Mouse (Mus musculus) v-Abl transformed pro-B cells (cell line): ENCODE measurements around the gene Tns4.

ENCODE experiments used
- in situ Hi-C, 2 experiments: fragments of 400-800 bp; cut with MboI; formaldehyde crosslinking; loops; one replicate each; pipeline ENCODE4 v1.15.1; 2025; ENCODE audit not compliant: unreplicated experiment in 2 of 2

The Tns4 gene

DNA sequence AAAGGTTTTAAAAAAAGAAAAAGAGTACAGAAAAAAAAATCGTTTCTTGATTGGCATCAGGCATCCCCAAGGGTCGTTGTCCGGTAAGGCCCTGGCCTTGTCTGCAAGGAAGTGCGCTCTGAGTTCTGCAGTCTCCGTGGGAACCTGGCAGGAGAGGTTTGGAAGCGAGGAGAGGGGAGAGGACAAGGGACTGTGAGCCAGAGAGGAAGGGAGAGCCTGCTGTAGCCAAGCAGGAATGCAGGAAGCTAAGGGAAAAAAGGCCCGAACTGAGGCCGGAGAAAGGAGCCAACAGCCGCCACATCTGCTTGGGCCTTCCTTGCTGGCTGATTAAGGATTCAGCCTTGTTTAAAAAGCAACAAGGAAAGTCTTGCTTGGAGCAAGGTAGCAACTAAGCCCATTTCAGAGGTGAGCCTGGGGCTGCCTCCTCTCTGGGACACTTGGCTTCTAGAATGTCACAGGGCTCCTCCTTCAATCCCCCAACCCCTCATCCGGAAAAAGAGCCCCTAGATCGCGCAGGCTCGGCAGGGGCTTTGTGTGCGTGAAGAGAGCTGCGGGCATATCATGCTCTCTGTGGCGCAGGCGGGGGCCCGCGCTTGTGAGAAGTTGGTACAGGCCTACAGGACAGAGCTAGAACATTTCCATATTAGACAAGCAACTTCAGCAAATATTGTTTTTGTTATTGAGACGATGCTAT lies 31.6 kb upstream of the Tns4 start:
- in situ Hi-C loops, result loop anchor here (5.0 to 10.0 kb wide), 5 partner anchors 83 to 206 kb away; no protein-coding TSS in a partner anchor

DNA sequence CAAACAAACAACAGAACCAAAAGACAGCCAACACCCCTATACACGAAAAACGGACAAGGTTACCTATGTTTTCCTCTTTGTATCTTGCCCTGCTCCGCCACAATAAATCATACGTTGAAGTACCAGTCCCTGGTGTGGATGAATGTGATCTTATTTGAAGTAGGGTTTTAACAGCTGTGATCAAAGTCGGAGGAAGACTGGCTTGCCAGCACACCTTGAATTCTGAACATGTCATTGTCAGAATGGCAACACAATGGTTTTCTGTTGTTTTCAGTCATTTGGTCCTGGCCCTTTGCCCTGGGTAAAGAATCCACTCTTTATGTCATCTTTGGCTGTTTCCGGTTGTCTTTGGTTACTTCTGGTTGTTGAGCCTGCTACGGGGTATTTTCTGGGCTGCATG lies 29.9 kb upstream of the Tns4 start:
- in situ Hi-C loops, result no loop called here

DNA sequence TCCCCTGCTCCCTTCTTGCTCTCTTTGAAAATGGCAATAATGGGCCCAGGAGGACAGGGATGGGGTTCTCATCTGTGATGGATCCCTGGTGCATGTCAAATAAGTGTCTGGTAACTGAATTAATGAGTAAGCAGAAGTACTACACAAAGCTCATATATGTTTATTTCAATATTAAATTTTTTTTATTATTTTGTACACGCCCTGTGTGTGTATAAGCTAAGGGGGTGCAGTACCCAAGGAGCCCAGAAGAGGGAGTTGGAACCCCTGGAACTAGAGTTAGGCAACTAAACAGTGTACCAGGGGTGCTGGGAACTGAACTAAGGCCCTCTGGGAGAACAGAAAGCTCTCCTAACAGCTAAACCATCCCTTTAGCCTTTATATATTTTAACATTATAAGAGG lies 29.3 kb upstream of the Tns4 start:
- in situ Hi-C loops, result no loop called here

DNA sequence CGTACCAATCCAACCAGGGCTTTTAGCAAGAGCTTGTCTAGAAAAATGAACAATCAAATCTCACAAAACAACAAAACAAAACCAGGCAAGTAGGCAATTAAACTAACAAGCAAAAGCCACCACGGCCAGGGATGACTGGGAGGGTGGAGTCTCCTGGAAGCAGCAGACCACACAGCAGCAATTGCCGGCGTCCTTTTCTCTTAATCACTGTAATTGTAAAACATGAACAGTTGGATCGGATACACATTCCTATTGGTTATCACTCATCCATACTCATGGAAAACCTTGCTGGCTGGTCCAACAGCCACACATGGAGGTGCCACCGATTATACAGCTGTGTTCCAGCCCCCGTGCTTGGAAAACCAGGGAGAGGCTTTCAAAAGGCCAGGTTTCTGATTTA lies 28.8 kb upstream of the Tns4 start:
- in situ Hi-C loops, result no loop called here

DNA sequence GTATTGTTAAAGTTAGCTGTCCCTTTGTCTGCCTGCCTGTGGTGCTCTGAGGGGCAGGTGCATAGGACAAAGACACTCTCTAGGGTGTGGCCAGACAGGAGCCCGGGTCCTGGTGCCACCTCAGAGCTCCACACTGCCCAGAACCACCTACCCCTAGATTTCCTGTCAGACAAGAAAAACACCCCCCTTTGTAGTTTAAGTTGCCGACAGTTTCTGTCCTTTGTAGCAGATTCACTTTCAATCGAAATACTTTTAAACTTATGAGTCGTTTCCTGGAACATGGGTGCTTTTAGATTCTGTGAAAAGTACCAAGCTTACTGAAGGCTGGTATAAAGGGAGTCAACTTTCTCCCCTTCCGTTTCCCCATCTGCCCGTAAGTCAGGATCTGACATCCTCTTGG lies 26.8 kb upstream of the Tns4 start:
- in situ Hi-C loops, result no loop called here

DNA sequence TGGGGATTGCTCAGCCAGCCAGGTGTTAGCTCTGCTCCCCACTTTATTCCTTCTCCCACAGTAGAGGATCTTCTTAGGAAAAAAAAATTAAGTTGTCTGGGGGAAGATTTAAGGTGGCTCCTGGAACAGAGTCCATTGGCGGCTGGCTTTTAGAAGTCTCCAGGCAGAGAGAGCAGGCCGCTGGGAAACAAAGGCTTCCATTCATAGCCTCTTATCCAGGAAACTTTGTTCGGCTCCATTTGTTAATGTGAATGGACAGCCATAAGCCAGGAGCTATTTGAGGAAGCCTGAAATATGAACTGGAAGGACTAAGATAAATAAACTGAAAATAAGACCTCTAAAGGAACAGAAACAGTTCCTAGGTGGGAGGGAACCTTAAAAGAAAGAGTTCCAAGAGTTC lies 24.0 kb upstream of the Tns4 start:
- in situ Hi-C loops, result no loop called here

DNA sequence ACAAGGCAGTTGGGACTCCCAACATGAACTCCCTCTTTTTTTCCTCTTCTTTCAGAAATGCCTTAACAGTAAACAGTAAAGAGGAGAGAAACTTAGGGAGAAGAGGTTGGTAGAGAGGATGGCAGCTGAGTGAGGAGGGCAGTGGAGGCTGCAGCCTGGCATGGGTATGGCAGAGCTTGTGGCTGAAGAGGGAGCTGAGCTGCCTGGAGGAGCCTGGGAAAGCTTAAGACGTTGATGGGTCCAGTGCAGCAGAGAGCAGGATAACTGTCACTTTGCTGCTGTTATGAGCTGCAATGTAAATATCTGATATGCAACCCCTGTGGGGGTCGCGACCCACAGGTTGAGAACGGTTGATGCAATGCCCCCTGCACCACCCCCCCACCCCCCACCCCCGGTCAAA lies 23.6 kb upstream of the Tns4 start:
- in situ Hi-C loops, result no loop called here

DNA sequence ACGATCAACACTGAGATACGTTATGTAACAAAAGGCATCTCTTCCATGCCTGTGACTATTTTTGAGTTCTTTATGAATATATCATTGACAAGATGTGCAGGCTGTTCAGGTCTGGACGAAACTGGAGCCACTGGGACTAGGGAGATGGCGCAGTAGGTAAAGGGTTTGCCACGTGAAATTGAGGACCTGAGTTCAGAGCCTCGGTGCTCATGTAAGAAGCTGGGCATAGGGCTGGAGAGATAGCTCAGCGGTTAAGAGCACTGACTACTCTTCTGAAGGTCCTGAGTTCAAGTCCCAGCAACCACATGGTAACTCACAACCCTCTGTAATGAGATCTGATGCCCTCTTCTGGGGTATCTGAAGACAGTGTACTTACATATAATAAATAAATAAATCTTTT lies 22.5 kb upstream of the Tns4 start:
- in situ Hi-C loops, result no loop called here

DNA sequence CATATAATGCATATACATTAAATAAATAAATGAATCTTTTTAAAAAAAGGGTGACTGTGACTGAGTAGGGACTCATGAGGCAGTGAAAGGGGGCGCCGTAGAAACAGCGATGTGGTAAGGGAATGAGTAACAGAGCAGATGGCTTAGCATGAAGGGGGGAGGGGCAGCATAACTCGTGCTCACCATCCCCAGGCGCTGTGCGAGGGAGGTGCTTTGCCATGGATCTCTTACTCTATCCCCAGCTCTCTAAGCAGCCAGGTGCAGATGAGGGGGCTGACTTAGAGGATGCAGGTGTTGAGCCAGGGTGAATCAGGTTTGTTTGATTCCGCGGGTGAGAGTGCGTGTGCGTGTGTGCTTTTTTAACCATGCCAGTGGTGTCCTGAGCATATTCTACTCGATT lies 22.0 kb upstream of the Tns4 start:
- in situ Hi-C loops, result no loop called here

DNA sequence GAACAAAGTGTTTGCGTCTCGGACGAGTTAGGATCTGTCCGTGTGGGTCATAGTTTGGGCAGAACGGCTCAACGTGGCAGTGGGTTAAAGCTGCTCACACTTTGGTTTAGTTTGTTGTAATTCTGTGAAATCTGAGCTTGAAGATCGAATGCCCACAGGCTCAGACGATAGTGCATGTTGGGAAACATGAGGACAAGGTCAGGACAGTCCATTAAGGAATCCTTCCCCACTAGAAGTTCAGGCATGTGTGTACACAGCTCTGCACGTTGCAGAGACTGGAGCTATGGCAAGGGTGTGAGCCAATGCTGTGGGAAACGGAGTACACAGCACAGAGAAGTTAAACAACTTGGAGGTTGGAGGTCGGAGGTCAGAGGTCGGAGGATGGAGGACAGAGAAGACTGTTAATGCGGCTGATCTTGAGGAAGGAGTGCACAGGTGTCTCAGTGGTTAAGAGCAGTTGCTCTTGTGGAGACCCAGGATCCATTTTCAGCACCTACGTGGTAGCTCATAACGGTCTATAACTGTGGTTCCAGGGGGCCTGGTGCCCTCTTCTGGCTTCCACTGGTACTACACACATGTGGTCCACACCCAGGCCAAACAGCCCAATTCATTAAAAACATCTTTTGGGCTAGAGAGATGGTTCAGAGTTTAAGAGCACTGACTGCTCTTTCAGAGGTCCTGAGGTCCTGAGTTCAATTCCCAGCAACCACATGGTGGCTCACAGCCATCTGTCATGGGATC lies 21.4 kb upstream of the Tns4 start:
- in situ Hi-C loops, result no loop called here

DNA sequence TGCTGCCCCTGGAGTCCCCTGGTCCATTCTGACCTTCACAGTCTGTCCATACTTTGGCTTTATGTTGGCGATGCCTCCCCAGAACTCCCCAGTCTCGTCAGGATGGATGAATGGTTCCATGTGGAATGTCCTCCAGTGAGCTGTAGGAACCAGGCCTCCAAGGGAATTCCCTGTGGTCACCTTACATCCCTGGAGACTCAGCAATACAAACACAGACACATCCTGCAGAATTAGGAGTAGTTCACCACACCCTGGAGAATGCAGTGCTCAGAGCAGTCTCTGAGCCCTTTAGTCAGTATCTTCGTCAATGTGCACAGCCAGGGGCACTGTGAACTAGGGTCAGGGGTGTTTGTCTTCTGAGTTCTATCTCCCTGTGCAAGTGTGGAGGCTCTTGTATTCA lies 19.2 kb upstream of the Tns4 start:
- in situ Hi-C loops, result no loop called here

DNA sequence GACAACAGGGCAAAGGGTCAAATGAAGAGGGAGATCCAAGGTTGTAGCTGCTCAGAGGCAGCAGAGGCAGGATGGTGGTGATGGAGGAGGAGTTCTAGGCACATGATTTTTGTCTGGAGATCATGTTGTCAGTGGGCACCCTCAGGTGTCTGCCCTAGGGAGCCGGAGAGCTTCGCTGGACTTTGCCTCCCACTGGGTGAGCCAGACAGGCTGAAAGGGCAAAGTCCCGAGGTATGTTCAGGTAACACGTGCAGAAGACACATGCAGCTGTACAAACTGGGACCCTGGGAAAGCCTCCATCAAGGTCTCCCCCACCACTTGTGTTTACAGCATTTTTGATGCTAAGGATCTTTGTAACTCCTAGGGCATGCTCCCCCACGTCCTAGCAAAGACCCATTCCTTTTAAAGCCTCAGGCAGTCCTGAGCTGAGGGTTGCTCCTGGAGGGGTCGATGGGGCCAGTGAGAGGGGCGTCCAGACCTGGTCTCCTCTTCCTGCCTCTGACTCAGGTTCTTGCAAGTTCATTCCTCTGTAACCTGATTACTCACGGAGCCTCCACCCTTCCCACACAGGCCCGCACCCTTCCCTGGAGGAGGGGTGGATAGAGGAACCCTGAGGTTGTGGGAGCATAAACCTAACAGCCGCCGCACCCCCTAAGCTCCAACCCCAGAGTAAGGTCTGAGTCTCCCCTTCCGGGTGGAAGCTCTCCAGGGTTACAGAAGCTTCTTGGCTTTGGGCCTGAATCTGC lies 17.0 kb upstream of the Tns4 start:
- in situ Hi-C loops, result no loop called here

DNA sequence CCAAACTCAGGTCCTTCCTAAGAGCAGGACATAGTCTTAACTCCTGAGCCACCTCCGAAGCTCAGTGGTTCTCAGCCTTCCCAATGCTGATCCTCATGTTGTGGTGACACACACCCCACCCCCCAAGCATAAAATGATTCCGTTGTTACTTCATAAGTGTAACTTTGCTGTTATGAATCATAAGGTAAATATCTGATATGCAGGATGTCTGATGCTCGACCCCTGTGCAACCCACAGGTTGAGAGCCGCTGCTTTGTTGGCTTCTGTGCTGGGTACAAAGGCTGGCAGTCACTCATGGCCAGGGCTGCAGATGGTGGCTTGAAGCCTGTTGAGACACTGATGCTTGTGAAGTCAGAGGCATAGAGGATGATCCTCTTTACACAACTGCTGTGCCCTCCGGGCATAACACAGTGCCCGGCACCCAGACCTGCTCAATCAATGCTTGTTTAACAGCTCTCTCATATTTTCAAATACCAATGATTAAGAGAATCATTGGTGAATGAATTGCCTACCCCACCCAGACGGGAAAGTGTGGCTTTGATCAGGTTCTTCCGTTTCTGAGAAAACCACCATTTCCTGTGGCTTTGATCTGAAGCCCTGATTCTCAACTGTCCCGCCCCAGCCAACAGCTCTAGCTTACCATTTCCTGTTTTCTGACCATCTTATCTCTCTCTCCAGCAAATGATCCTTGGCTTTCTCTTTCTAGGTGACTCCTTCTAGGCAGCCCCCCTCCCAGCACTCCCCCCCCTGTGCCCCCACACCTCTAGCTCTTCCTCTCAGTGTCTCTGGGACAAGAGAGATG lies 15.7 kb upstream of the Tns4 start:
- in situ Hi-C loops, result no loop called here

DNA sequence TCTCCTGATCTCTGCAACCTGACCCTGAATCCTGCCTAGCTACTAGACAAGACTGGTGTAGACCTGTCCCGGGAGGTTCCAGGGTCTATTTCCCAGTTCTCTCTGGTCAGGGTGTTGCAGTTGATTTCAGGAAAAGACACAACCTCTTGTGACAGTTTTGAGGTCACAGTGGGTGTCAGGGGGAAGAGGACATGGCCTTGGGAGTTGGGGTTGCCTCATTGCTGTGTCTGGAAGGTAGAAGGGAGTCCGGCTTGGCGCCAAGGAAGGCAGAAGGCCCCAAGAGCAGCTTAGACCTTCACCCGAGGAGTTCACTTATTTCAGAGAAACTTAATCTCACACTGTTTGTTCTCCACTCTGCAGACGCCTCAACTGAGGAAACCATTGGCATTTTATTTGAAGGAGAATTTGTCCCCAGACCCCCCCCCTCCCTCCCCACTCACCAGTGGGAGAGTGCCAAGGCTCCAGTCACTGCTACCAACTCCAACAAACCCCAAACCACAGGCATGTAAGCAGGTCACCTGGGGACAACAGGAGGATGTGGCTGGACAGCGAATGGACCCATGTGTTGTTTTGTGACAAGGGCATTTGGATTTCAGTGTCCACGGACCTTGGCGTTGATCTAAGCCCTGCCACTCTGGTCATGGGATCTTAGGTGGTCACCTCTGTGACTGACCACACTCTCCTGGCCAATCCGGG lies 13.6 kb upstream of the Tns4 start:
- in situ Hi-C loops, result no loop called here

DNA sequence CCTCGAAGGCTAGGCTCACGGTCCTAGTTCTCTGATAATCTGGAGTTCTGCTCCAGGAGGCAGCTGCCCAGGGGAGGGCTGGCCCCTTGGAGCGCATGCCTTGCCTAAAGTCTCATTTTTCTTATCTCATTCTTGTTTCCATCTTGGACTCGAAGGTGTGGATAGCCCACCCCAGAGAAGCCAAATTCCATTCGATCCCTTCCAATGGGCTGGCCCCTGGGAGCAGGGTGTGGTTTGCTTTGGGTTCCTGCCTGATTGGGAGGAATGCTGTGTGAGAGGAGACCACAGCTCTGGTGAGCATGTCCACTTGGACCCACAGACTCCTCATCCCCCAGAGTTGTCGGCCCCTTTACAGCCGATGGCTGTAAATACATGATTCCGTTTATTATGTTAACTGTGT lies 12.6 kb upstream of the Tns4 start:
- in situ Hi-C loops, result no loop called here

DNA sequence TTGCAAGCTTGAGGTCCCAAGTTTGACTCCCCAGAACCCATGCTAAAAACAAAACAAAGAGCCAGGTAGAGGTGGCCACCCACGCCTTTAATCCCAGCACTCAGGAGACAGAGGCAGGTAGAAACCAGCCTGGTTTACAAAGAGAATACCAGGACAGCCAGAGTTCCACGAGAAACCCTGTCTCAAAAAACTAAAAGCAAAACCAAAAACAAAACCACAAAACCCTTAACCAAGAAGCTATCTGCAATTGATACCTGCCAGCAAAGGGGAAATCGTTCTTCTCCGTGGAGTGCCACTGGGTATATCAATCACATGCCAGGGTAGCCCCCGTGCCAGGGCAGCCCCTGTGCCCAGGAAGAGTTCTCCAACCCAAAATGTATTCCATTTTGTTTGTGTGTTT lies 11.1 kb upstream of the Tns4 start:
- in situ Hi-C loops, result no loop called here

DNA sequence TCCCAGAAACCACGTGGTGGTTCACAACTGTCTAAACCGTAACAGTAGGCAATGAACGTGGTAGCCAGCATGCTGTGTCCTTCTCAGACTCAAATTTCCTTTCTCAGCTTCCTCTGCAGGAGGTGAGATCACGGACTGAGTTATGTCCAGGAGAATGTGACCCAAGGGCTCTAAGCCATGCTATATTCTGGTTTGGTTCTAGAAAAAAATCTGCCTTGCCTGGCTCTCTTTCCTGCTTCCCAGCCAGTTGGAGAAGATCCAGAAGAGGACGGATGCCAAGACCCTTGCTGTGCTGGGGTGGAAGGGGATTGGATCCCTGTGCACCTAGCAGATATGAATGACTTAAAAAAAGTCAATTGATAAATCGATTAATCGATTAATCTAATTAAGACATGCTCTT lies 10.4 kb upstream of the Tns4 start:
- in situ Hi-C loops, result no loop called here

DNA sequence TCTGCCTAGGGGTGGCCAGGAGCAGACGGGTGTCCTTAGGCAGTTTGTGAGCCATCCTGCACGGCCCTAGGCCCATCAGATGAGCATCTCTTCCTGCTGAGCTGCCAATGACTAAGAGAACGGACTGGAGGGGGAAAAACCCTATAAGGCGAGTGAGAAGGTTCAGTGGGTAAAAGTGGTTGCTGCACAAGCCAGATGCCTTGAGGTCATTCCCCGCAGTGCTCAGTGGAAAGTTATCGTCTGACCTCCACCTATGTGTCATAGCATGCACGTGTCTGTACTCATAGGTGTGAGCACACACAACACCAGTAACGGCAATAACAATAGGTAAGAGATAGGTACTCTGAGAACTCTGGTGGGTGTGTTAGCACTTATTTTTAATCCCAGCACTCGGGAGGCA lies 9.8 kb upstream of the Tns4 start:
- in situ Hi-C loops, result no loop called here

DNA sequence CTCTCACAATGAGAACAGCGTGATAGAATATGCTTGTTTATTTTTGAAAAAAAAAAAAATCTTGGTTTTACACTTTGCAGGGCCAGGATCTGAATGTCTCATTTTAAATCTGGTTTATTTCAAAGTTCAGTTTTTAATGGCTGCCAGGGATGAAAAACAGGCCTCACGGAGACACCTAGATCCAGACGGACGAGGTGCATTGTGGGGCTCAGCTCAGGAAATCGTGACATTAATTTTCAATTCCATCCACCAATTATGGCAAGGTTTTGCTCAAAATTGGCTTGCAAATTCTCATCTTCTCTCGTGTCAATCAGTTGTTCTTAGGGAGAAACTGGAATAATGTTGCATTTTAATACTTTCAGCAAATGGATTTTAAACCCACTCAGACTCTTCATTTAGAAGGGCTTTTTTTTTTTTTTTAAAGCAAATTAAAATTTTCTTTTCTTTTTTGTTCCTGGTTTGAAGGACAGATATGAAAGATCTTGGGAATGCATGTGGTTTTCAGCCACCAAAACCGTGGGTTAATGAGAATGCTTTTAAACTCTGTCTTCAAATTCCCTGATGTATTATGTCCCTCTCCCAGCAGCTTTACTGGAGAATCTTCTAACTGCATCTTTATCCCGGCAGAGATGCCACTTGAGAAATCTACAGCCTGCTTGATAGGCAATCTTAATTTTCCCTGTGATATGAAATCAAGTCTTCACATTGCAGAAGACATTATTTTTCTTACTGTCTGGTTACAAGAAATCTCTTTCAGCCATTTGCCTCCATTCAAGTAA lies 8.1 kb upstream of the Tns4 start:
- in situ Hi-C loops, result no loop called here

DNA sequence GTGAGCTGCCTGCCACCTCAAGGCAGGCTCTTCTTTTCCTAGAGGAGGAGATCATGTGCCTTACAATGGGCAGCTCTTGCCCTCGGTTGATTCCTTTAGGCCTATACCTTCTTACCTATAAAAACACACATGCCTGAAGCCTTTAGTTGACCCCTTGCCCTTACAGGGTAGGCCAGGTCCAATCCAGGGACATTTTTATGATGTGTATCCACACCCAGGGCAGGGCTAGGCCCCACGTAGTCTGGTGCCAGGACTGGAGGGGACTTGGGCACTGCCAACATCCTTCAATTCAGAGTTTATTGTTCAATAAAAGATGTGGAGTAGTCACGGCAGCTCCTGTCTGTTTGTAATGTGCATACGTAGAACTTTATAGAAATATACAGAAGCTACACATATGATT lies 7.3 kb upstream of the Tns4 start:
- in situ Hi-C loops, result no loop called here
